Mouse (Mus musculus): ENCODE measurements around the gene Prap1. TPM values are rescaled to one million over a fixed set of nuclear protein-coding genes. Genes with fewer than 3 reads are reported as not detected.
A peak's percentile ranks its signal among the peaks of the same experiment; 100 is the strongest.
"Not testable (repeated sequence)": the region's sequence is repeated elsewhere in the genome, so short reads cannot be mapped to it uniquely, and the experiment has no call there.

Prap1 gene
- polyA plus RNA-seq, 1 experiment from 2014 or later: not detected

DNA sequence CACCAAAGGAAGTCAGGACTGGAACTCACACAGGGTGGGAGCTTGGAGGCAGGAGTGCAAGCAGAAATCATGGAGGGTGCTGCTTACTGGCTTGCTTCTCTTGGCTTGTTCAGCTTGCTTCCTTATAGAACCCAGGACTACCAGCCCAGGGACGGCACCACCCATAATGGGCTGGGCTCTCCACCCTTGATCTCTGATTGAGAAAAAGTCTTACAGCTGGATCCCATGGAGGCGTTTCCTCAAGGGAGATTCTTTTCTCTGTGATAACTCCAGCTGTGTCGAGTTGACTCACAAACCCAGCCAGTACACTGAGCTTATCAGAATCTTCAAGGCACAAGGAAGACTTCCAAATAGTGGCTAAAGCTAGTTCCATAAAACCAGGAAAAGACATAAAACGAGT lies 29.6 kb downstream of the Prap1 start:
- Histone ChIP-seq H3K9ac (no peak overlapping the region), H3K4me3 (no peak overlapping the region), H3K36me3 (no peaks in the 10 kb centered on the region), H3K27ac (no peak overlapping the region), H3K27me3 (no peaks in the 10 kb centered on the region), H3K4me2 (no peak overlapping the region), H3K4me1 (peaks cover 12% of the 10 kb centered on the region), H3K9me3 (no peaks in the 10 kb centered on the region)
- no peak for ATAC-seq (ENCODE audit: borderline replicate concordance, extremely low read depth, low FRiP score, low TSS enrichment)
- 31% methylated on average over 4 of the region's 4 CpGs for WGBS

DNA sequence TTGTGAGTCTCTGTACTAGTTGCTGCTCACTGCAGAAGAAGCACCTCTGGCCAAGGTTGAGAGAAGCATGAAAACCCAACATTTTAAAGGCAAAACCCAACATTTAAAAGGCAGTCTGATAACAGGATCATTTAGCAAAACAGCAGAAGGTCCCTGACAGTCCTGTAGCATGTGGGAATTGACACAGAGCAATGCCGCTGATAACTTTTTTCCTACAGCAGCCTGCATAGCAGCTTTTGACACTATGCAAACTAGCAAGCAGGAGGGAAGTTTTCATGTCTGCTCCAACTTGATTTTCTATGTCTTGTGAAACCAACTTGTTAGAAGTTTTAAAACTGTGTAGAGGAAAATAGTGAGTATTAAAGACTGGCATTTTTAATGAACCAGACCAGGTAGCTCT lies 31.2 kb downstream of the Prap1 start:
- H3K27ac ChIP-seq: no peak overlapping the region
- H3K9me3 ChIP-seq: no peaks in the 10 kb centered on the region
- no peak overlapping the region for H3K4me3 ChIP-seq
- 84% methylated on average over 1 of the region's 1 CpGs for WGBS
- H3K27me3 ChIP-seq: no peaks in the 10 kb centered on the region
- H3K9ac ChIP-seq: no peak overlapping the region
- H3K36me3 ChIP-seq: no peaks in the 10 kb centered on the region
- peaks cover 12% of the 10 kb centered on the region for H3K4me1 ChIP-seq
- no peak overlapping the region for H3K4me2 ChIP-seq
- no peak for ATAC-seq (ENCODE audit: borderline replicate concordance, extremely low read depth, low FRiP score, low TSS enrichment)

DNA sequence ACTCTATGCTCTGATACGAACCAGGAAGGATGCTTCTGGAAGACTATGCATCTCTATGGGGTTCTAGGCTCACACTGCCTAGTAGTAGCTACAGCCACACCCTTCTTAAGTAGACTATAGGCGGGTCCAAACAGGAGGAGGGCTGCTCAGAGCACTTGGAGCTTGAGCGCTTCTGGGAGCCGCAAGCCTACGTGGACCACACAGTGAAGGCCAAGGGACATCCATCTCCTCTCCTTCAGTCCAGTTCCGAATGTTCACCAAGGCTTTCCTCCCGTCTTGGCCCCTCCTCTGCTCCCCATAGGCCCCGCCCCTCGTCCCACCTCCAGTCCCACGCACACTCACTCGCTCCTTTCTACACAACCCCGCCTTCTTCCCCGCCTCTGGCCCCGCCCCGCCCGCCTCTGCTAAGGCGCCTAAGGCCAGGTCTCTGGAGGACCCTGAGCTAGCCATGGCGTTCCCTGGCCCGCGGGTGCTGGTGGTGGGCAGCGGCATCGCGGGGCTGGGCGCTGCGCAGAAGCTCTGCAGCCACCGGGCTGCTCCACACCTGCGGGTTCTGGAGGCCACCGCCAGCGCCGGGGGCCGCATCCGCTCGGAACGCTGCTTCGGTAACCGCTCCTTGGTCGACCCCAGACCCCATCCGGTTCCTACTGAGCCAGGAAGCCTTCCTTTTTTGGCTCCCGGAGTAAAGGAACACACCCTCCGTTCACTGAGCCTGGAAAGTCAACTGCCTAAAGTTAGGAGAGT lies 32.3 kb downstream of the Prap1 start:
- WGBS: 2% methylated on average over 40 of the region's 40 CpGs
- Histone ChIP-seq H3K9me3 (no peaks in the 10 kb centered on the region), H3K27ac (peak overlapping the region; percentile 57), H3K9ac (peak overlapping the region; percentile 69), H3K4me3 (peak overlapping the region; percentile 67), H3K4me1 (peaks cover 12% of the 10 kb centered on the region), H3K4me2 (peak overlapping the region; percentile 68), H3K36me3 (peaks cover 8% of the 10 kb centered on the region; the same call in 1 of the 2 replicates), H3K27me3 (no peaks in the 10 kb centered on the region)
- peak; percentile 98 for ATAC-seq (ENCODE audit: borderline replicate concordance, extremely low read depth, low FRiP score, low TSS enrichment)

DNA sequence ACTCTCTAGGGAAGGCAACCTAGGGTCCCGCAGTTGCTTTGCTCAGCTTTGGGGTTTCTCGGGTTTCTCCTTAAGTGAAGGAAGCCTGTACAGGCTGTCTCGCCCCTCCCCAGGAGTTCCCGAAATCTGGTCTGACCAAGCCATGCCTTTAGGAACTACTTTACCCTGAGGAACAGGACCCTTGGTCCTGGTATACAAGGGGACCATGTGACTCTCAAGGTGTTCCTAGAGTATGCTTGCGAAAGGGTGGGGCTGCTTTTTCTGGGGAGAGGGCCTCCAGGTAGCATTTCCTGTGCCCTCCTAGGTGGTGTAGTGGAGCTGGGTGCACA lies 32.8 kb downstream of the Prap1 start:
- H3K27ac ChIP-seq: peak overlapping the region; percentile 57
- WGBS: 5% methylated on average over 5 of the region's 5 CpGs
- ATAC-seq (ENCODE audit: borderline replicate concordance, extremely low read depth, low FRiP score, low TSS enrichment): no peak; the same call in 1 of the 2 replicates

DNA sequence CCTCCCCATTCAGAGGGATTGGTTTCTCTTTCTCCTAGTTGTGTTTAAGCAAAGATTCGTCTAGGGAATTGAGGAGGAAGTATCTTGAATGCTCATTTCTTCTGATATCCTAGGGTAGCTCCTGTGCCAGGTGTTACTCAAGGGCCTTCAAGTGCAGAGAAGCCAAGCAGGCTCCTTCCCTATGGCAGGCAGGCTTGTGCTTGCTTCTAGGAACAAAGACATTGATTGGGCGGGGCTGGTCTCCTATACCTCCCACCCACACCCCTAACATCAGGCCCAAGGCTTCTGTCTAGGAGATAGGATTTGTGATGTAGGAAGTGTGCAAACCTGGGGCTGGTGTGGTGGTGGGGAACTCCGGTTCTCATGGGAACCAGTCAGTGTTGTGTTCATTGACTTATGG lies 33.7 kb downstream of the Prap1 start:
- H3K36me3 ChIP-seq: peaks cover 11% of the 10 kb centered on the region; the same call in 1 of the 2 replicates
- no peak for ATAC-seq (ENCODE audit: borderline replicate concordance, extremely low read depth, low FRiP score, low TSS enrichment)
- H3K27ac ChIP-seq: no peak overlapping the region
- H3K4me2 ChIP-seq: peak overlapping the region; percentile 18
- peaks cover 12% of the 10 kb centered on the region for H3K4me1 ChIP-seq
- no peak overlapping the region for H3K9ac ChIP-seq
- 82% methylated on average over 3 of the region's 3 CpGs for WGBS
- peak overlapping the region; percentile 3; the same call in 1 of the 2 replicates for H3K4me3 ChIP-seq
- H3K9me3 ChIP-seq: no peaks in the 10 kb centered on the region
- no peaks in the 10 kb centered on the region for H3K27me3 ChIP-seq

More for the DNA sequence above, 32.8 kb downstream of the Prap1 start:
- Histone ChIP-seq H3K9ac (peak overlapping the region; percentile 69), H3K4me2 (peak overlapping the region; percentile 68), H3K4me1 (peaks cover 12% of the 10 kb centered on the region), H3K36me3 (peaks cover 11% of the 10 kb centered on the region; the same call in 1 of the 2 replicates), H3K9me3 (no peaks in the 10 kb centered on the region), H3K4me3 (peak overlapping the region; percentile 67), H3K27me3 (no peaks in the 10 kb centered on the region)

DNA sequence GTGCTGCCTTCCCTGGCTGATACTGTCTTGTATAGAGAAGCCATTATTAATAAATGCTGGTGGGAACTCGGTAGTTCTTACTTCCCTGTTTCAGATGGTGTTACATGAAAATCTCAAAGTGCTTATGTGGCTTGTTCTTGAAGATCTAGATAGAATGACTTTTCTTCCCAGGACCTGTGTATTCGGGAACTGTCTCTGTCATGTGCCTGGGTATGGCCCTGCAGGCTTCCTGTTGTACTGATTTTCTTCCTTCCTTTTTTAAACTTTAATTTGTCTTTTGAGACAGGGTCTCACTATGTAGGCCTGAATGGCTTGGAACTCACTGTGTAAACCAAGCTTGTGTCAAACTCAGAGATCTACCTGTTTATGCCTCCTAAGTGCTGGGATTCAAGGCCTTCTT lies 34.7 kb downstream of the Prap1 start:
- Histone ChIP-seq H3K4me1 (peaks cover 12% of the 10 kb centered on the region), H3K36me3 (peaks cover 11% of the 10 kb centered on the region; the same call in 1 of the 2 replicates), H3K27ac (no peak overlapping the region), H3K4me2 (no peak overlapping the region), H3K27me3 (no peaks in the 10 kb centered on the region), H3K4me3 (no peak overlapping the region), H3K9ac (no peak overlapping the region), H3K9me3 (no peaks in the 10 kb centered on the region)
- no peak for ATAC-seq (ENCODE audit: borderline replicate concordance, extremely low read depth, low FRiP score, low TSS enrichment)
- 79% methylated on average over 2 of the region's 2 CpGs for WGBS

DNA sequence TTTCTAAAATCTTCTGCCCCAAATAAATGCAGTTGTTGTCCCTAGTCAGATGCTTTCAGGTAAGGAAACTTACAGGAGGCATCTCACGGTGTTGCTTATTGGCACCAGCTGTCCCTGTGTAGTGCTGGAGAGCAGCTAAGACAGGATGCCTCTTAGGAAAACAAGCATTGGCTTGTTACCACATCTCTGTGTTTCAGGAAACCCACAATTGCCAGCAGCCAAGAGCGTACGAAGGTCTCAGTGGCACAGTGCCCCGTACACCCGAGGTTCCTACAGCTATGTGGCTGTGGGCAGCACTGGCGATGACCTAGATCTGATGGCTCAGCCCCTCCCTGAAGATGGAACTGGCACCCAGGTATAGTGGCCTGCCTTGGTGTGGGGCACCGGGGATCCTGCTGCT lies 39.0 kb downstream of the Prap1 start:
- not testable (repeated sequence) for H3K4me3 ChIP-seq; H3K9ac ChIP-seq; H3K9me3 ChIP-seq; H3K4me1 ChIP-seq; H3K27ac ChIP-seq; ATAC-seq (ENCODE audit: borderline replicate concordance, extremely low read depth, low FRiP score, low TSS enrichment); H3K4me2 ChIP-seq; H3K27me3 ChIP-seq
- H3K36me3 ChIP-seq: peaks cover 11% of the 10 kb centered on the region; the same call in 1 of the 2 replicates
- 91% methylated on average over 7 of the region's 7 CpGs for WGBS

DNA sequence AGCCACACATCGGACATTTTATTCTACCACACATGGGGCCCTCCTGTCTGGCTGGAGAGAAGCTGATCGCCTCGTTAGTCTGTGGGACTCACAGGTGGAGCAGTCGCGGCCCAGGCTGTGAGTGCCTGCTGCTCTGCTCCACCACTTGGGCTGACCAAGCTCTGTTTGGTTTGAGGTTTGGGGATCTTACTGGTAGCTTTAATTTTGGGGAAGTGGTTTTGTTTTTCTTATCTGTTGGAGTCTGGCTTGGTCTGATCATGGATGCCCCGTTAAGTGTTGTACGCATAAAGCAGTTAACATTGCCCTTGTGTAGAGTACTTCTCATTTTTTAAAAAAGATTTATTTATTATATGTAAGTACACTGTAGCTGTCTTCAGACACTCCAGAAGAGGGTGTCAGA lies 40.8 kb downstream of the Prap1 start:
- peaks cover 11% of the 10 kb centered on the region; the same call in 1 of the 2 replicates for H3K36me3 ChIP-seq
- 93% methylated on average over 7 of the region's 7 CpGs for WGBS
- H3K4me2 ChIP-seq; H3K4me3 ChIP-seq; H3K4me1 ChIP-seq; H3K27ac ChIP-seq; H3K27me3 ChIP-seq; H3K9ac ChIP-seq; ATAC-seq (ENCODE audit: borderline replicate concordance, extremely low read depth, low FRiP score, low TSS enrichment); H3K9me3 ChIP-seq: not testable (repeated sequence)

DNA sequence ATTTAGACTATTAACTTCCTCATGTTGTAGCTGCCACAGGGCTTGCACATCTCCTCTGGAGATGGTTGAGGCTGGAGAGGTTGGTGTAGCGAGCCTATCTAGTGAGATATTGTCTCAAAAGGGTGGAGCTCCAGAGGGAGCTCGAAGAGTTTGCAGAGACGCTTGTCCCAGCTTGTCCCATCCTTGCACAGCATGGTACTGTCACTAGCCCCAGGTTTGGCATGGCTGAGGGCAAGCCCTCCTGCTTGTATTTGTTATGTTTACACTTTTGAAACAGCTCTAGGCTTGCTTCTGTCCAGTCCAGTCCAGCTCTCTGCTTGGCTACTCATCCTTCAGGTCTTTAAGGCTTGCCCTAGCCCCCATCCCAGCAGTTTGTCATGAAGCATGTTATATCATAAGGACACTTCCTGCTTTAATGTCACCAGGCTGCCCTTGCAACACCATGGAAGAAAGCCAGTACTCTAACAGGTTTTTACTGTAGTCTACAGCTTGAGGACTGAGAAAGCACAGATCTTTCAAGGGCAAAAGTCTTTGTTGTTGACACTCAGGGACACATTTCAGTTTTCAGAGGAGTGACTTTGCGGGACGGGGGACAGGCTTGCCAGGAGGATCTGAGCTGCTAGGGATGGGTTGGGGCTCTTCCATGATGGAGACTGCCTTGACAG lies 42.0 kb downstream of the Prap1 start:
- no peak for ATAC-seq (ENCODE audit: borderline replicate concordance, extremely low read depth, low FRiP score, low TSS enrichment)
- no peak overlapping the region for H3K27ac ChIP-seq
- no peak overlapping the region for H3K4me3 ChIP-seq
- peaks cover 4% of the 10 kb centered on the region for H3K4me1 ChIP-seq
- H3K9me3 ChIP-seq: no peaks in the 10 kb centered on the region
- peaks cover 4% of the 10 kb centered on the region; the same call in 1 of the 2 replicates for H3K36me3 ChIP-seq
- H3K27me3 ChIP-seq: no peaks in the 10 kb centered on the region
- H3K4me2 ChIP-seq: no peak overlapping the region
- no peak overlapping the region for H3K9ac ChIP-seq
- WGBS: 87% methylated on average over 5 of the region's 5 CpGs

DNA sequence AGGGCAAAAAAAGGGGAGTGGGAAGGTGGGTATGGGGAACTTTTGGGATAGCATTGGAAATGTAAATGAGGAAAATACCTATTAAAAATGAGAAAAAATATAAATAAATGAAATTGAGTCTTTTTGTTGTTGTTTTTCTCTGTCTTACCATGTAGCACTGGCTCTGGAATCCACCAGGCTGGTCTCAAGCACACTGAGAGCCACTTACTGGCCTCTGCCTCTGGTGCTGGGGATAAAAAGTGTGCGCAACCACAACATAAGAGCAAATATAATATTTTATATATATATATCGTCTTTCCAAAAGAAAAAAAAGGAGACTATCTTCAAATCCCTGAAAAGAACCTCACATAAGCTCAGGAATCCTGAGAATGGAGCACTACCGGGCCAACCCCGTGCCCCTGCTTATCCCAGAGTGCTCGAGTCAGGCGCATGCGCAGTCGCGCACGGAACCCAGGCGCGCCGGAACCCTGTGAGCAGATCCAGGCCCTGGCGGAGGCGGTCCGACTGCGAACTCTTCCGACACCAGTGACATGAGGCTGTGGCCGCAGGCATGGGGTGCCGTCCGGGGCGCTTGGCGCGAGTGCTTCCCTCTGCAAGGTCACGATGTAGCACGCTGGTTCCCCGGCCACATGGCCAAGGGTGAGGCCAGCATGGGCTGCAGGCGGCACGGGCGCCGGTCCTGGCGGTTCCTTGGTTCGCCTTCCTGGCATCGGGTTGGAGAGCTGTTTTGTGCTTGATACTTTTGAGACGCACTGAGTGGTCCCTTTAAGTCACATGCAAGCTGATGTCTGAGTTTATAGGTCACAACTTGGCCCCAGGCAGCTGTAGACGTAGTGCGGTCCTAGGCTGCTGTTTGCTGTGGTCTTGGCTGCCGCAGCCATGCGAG lies 44.2 kb downstream of the Prap1 start, which contains the start of gene Mtg1:
TSS of gene Mtg1 (plus strand) at position 430 of the 886 bp plus-strand sequence.
- H3K4me2 ChIP-seq: peak within 1 kb of the TSS; percentile 80
- no peaks in the 10 kb centered on the region for H3K9me3 ChIP-seq
- peak; percentile 97 for ATAC-seq (ENCODE audit: borderline replicate concordance, extremely low read depth, low FRiP score, low TSS enrichment)
- peak within 1 kb of the TSS; percentile 89 for H3K9ac ChIP-seq
- WGBS: 2% methylated on average over 39 of the region's 39 CpGs
- H3K4me3 ChIP-seq: peak within 1 kb of the TSS; percentile 72
- H3K36me3 ChIP-seq: no peaks in the 10 kb centered on the region
- H3K27me3 ChIP-seq: no peaks in the 10 kb centered on the region
- peaks cover 4% of the 10 kb centered on the region for H3K4me1 ChIP-seq
- H3K27ac ChIP-seq: 0 out of 2 replicates have a peak within 1 kb of the TSS, but pooled peaks have one; percentile 62

DNA sequence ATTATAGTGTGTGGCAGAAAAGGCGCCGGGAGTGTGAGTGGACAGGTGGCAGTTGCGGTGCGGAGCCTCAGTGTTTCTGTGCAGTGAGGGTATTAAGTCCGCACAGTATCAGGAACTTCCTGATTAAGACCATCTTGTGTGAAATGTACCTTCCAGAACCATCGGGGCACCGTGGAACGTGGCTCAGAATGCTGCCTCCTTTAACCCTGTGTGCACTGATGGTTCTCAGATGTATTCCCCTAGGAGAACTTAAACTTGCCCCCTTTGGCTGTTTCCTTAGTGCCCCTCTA lies 44.8 kb downstream of the Prap1 start:
- H3K36me3 ChIP-seq: no peaks in the 10 kb centered on the region
- no peak for ATAC-seq (ENCODE audit: borderline replicate concordance, extremely low read depth, low FRiP score, low TSS enrichment)
- H3K27ac ChIP-seq: 0 out of 2 replicates have a peak overlapping the region, but pooled peaks have one; percentile 62
- H3K4me2 ChIP-seq: peak overlapping the region; percentile 80
- H3K4me1 ChIP-seq: peaks cover 4% of the 10 kb centered on the region
- no peaks in the 10 kb centered on the region for H3K9me3 ChIP-seq
- WGBS: 0% methylated on average over 8 of the region's 8 CpGs
- H3K27me3 ChIP-seq: no peaks in the 10 kb centered on the region
- peak overlapping the region; percentile 72 for H3K4me3 ChIP-seq
- peak overlapping the region; percentile 89 for H3K9ac ChIP-seq

All from lung, embryonic 15.5 days (tissue).